Mouse (Mus musculus) naive thymus-derived CD4-positive, alpha-beta T cell, adult 2 months (primary cell): ENCODE measurements around the gene Efcab9.
A peak's percentile ranks its signal among the peaks of the same experiment; 100 is the strongest.
"Not testable (repeated sequence)": the region's sequence is repeated elsewhere in the genome, so short reads cannot be mapped to it uniquely, and the experiment has no call there.

Experiments
- DNase-seq: peaks from one replicate; pipeline ENCODE4 v3.0.0-alpha.2; 2011; ENCODE audit warnings: low read depth

Efcab9 gene

DNA sequence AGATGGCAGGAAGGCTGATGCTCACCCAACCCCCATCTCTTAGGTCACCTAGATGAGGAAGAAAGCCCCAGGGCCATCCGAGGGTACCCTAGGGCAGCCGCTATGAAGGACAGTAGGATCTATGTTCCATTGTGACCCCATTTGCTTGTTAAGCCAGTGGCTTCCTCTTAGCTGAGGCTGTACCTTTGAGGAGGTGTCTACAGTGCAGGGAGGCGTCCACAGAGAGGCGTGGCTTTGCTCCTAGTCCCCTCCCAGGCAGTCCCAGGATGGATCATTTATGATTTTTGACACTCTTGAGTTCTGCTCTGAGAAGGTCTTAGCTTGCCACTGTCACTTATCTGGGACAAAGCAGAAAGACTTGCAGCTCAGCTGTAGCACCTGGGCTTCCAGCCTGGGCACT is 7.0 kb upstream of the Efcab9 start:
- DNase-seq, result peak; percentile 46

DNA sequence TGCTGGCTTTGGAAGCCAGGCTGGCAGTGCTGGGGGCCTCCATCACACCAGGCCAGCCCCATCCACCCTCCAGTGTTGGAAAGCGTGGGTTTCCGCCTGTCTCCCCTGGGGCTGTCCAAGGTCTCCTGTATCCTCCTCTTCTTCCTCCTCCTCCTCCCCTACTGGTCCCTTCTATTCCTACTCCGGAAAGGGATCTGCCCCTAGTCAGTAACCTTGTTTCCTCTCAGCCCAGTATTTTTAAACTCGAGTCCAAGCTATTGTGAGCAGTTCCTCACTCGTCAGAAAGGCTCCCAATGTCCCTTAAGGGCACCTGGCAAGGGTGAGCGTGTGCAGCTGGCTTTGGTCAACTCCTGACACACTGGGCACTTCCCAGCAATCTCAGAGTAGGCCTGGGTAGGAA is 6.6 kb upstream of the Efcab9 start:
- no peak for DNase-seq

DNA sequence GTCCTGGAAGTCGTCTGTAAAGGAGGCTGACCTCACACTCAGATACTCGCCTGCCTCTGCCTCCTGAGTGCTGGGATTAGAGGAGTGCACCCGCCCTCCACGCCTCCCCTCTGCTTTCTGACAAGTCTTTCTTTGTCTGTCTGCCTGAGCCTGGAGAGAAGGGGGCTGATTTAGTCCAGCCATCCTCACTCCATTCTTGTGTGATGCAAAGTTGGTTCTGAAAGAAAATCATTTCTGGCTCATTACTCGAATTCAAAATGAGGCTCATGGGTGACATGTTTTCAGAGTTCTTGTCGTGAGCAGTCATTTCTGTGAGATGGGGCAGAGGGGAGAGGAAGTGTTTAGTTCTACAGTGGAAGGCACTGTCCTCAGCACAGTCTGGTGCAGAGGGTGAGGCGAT is 5.1 kb upstream of the Efcab9 start:
- peak; percentile 52 for DNase-seq

- DNase-seq, result peak; percentile 63
Measured at GRCm38 (mm10) chr11:32535646-32536045, 3.8 kb upstream of the Efcab9 start.

GRCm38 (mm10) chr11:32534453-32535075 is 2.7 kb upstream of the Efcab9 start:
- peak; percentile 48 for DNase-seq

DNA sequence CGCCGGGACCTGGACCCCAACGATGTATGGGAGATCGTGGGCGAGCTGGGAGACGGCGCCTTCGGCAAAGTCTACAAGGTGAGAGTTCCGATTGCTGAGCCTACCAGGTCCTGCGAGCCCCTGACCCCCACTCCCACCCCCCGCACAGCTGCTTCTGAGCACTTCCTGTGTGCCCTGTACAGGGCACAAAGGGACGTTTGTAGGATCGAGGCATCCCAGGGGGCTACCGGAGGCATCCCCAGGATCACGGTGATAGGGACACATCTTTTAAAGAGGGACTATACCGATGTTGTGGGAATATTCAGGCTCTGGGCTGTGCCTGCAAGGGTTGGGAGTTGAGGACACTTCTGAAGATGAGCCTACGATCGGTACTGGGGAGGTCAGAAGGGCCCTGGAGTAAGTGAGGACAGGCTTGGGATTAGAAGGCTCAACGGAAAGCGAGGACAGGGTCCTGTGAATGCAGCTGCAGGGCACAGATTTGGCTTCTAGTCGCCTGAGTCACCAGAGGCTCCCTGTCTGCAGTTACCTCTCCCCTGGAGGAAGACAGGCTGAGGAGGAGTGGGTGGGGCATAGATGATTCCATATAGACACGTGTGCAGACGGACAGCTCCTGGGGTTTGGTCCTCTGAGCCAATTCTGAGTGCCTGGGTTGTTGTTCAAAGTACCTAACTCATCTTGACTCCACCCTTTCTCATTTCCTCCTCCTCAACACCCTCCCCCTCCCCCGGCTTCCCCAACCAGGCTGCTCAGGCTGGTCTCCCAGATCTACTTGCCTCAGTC is 1.8 kb upstream of the Efcab9 start:
- DNase-seq, result peak; percentile 88

- peak; percentile 91 for DNase-seq
Measured at GRCm38 (mm10) chr11:32532765-32533481, 1.0 kb upstream of the Efcab9 start, which contains the start of gene Stk10. TSS of gene Stk10 (plus strand) at chr11:32533305.

GRCm38 (mm10) chr11:32530151-32530550 is 1.7 kb downstream of the Efcab9 start:
- DNase-seq, result peak; percentile 55

GRCm38 (mm10) chr11:32527006-32527405 is 4.9 kb downstream of the Efcab9 start:
- no peak for DNase-seq

DNA sequence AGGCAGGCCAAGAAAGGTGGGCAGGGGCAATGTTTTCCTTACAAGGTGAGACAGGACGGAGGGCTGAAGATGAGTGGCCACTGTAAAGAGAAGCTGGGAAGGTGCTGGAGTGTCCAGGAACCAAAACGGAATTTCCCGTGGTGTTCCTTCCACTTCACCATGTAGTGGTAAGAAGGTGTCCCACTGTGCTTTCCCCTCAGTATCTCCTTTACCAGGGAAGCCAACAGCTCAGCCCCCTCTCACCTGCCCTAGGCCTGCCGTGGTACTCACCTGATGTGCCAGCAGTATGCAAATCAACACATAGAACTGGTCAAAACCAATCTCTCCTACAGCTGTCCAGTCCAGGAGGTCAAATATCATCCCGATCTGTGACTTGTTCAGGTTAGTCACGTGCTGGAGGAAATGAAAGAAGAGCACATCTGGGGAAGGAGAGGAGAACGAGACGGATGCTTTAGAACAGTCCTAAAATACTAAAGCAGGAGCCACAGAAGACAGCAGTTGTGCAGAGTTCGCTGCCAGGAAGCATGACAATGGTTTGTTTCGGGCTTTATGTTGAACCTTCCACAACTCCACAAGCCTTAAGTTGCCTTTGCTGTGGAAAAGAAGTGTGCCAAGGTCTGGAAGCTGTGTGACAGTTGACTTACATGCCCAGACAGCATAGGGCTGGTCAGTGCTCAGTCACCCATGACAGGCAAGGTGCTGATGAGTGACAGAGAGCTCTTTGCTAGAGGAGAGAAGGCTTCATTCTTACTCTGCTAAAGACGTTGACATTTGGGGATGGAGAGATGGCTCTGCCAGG is 7.6 kb downstream of the Efcab9 start:
- DNase-seq, result no peak

DNA sequence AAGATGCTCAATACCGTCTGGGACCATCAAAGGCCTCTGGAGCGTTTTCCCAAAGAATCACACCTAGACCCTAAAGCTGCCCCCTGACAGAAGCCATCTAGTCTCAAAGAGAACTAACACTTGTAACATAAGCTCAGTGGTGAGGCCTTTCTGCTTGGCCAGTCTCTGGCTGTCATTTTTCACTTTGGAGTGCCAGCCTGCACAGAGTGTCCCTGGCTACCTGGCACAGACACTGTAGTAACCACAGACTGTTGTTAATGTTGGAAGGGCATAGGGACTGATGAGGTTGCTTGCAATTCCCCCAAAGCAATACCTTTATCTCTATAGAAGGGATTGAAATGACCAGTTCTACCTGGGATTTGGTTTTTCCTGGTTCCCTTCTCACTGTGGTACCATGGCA is 10.6 kb downstream of the Efcab9 start:
- DNase-seq, result no peak

- DNase-seq, result no peak
Measured at GRCm38 (mm10) chr11:32519354-32519753, 12.5 kb downstream of the Efcab9 start.

GRCm38 (mm10) chr11:32518770-32519169 is 13.1 kb downstream of the Efcab9 start:
- DNase-seq, result no peak

- DNase-seq, result no peak
Measured at GRCm38 (mm10) chr11:32516916-32517712, 14.8 kb downstream of the Efcab9 start.

- no peak for DNase-seq
Measured at GRCm38 (mm10) chr11:32516091-32516490, 15.8 kb downstream of the Efcab9 start.

DNA sequence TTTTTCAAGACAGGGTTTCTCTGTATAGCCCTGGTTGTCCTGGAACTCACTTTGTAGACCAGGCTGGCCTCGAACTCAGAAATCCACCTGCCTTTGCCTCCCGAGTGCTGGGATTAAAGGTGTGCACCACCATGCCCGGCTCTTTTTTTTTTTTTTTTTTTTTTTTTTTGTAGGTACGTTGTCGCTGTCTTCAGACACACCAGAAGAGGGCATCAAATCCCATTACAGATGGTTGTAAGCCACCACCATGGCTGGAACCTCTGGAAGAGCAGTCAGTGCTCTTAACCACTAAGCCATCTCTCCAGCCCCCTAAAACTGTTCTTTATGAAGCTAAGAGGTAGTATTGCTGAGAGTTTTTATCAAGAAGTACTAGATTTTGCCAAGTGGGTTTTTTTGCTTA is 17.0 kb downstream of the Efcab9 start:
- DNase-seq, result not testable (repeated sequence)

DNA sequence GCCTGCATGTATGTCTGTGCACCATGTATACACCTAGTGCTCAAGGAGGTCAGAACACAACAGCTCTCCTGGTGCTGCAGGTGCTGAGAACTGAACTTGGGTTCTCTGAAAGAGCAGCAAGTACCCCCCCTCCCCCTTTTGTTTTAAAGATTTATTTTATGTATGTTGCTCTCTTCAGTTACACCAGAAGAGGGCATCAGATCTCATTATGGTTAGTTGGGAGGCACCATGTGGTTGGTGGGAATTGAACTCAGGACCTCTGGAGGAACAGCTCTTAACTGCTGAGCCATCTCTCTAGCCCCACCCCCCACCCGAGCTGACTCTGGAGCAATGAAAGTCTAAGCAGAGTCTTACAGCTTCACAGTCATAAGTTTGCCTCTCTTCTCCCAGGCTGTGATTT is 21.0 kb downstream of the Efcab9 start:
- DNase-seq, result peak; percentile 32

DNA sequence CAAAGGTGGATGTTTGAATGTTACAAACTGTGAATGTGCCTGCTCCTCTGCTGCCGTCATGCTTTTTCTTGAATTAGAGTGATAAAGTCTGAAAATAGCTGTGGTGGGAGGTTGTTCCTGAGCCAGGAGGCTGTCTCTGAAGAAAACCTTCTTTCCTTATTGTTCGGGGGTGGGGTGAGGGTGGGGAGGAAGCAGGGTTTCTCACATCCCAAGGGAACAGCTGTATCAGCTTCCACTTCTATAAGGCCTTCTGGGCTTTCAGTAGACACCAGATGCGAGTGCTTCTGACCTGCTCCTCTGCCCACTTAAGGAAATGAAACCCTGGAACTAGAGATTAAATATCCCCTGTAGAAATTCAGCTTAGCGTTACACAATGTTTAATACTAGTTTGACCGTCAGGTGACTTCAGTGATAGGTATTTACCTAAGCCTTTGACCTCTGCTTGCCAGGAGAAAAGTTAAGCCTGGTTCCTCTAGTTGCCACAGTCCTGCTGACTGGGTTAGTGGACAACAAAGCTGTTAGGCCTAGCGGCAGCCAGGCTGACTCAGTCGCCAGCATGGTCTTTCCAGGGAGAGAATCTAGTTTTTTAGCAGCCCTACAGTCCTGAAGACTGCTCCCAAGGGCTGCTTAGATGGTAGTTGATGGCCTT is 26.7 kb downstream of the Efcab9 start:
- no peak for DNase-seq

- no peak for DNase-seq
Measured at GRCm38 (mm10) chr11:32503711-32504110, 28.2 kb downstream of the Efcab9 start.

- DNase-seq, result no peak
Measured at GRCm38 (mm10) chr11:32499931-32500330, 31.9 kb downstream of the Efcab9 start.
